Mouse (Mus musculus) heart, postnatal 36 days (tissue): Measurements from ENCODE around the gene 4933417A18Rik. TPM values are rescaled to one million over a fixed set of nuclear protein-coding genes. Genes with fewer than 3 reads are reported as not detected.
A peak's percentile ranks its signal among the peaks of the same experiment; 100 is the strongest.
"Not testable (repeated sequence)": the region's sequence is repeated elsewhere in the genome, so short reads cannot be mapped to it uniquely, and the experiment has no call there.

Experiments used
- DNase-seq, 2 experiments: peaks; one replicate each; pipeline ENCODE4 v3.0.0; 2021 to 2022
- intact Hi-C: fragments of 180-260 bp; cut with DNase I; formaldehyde crosslinking; loops from one replicate; pipeline ENCODE4 v1.15.1; 2025
- total RNA-seq, 2 experiments: library from RNA; stranded (reverse); gene quantifications; 2 replicates each; pipeline ENCODE4 v1.2.3; 2021

4933417A18Rik gene
- total RNA-seq, 2 experiments from 2014 or later: not detected

DNA sequence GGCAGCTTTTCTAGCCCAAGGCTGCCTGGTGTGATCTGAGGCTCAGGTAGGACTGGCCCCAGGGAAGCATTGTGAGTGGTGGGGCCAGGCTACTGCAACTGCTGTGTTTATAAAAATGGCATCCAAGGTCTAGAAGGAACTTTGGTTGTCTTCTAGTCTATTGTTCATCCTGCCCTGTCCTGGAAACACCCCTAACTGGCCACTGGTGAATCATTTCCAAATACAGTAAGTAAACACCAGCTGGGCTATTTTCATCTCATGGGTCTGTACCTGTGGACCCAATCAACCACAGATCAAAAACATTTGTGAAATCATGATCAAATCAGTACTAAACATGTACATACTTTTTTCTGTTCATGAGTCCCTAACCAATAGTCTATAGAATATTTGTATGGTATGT, 48.2 kb downstream of the 4933417A18Rik start:
- DNase-seq: not testable (repeated sequence)
- intact Hi-C loops: loop anchor here (5.0 to 10.0 kb wide), 3 partner anchors 52 to 785 kb away; partner anchors contain the start of gene Eci2

DNA sequence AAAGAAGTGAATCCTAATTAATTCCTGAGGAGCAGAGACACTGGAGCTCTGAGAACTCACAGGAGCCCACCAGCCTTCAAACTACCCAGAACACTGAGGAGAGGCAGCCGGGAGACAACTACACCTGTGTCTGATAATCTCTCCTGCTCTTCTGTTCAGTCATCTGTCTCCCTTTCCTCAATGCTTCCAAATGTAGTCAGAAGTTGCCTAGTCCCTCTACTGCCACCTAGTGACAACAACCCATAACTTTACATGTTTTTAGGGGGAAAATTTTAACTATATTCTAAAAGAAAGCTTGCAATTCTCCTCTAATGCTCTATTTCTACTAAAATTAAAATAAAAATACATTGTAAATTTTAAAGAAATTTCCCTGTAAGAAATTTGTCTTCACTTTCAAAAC, 48.9 kb downstream of the 4933417A18Rik start:
- intact Hi-C loops: loop anchor here (5.0 to 10.0 kb wide), 3 partner anchors 52 to 786 kb away; partner anchors contain the start of gene Eci2
- DNase-seq: no peak

DNA sequence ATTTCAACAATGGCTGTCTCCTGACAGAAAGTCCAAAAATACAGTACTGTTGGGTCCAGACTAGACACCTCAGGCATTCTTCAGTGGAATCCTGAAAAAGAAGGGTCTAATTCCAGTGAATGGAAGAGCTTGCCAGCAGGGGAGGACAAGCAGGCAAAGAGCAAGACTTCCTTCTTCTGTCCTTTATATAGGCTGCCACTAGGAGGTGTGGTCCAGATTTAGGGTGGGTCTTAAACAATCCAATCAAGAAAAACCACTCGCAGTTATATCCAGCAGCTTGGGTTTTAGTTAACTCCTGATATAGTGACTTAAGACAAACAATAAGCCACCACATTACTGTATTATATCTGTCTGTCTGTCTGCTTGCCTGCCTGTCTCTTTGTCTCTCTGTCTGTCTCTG, 49.6 kb downstream of the 4933417A18Rik start:
- no peak for DNase-seq
- intact Hi-C loops: loop anchor here (5.0 to 10.0 kb wide), 3 partner anchors 51 to 786 kb away; partner anchors contain the start of gene Eci2

DNA sequence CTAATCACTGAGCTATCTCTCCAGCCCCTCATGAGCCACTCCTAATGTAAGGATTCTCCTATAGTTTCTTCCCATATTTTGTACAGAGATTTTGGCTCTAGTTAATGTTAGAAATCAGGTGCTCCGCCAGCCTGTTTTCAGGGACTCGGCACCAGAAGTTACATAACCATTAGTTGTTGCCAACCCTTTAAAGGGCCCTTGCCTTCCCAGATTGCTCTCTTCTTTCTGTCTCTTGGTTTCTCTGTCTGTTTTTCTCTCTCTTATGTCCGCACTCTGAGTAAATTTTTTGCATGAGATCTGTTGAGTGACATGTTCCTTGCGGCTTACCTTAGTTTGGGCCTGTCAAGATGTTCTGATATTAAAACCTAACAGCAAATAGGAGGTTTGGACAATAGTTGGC, 51.9 kb downstream of the 4933417A18Rik start:
- no peak for DNase-seq
- intact Hi-C loops: loop anchor here (10.0 kb wide), 1 partner anchor 49 kb away; the partner anchor contains the start of gene Eci2

DNA sequence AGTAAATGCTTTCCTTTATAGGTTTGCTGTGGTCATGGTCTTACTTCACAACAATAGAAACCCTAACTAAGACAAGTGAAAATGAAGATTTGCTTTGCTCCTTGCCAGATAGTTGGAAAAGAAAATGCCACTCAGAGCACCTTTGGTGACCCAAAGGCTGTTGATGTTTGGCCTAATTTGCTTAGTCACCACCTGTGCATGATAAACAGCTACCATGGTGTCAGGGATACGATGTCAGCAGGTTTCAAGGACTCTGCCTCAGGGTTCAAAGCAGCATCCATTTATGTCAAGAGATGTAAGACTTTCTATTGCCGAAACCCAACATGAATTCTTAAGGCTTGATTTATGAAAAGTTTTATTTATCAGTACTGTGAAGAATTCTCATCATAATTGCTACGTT, 53.2 kb downstream of the 4933417A18Rik start:
- DNase-seq: no peak

DNA sequence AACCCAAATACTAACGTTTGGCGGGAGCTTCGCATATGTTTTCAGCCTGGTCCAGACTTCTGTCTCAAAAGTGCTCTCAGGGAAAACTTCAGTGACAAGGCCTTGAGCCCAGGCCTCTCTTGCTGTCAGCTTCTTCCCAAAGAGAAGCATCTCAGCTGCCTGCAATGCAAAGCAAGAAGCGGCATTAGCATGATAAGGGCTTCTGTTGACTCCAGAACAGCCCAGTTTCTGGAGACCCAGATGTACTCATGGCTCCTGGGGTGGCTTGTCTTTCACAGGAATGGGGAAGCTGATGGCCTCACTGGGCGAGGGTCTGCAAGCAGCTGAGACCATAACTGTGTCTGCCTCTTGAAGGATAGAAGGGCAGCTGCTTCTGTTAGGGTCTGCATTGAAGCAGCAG, 54.4 kb downstream of the 4933417A18Rik start:
- intact Hi-C loops: loop anchor here (10.0 kb wide), 1 partner anchor 46 kb away; the partner anchor contains the start of gene Eci2
- not testable (repeated sequence) for DNase-seq

More for the DNA sequence above, 53.2 kb downstream of the 4933417A18Rik start:
- intact Hi-C loops: loop anchor here (10.0 kb wide), 1 partner anchor 47 kb away; the partner anchor contains the start of gene Eci2

DNA sequence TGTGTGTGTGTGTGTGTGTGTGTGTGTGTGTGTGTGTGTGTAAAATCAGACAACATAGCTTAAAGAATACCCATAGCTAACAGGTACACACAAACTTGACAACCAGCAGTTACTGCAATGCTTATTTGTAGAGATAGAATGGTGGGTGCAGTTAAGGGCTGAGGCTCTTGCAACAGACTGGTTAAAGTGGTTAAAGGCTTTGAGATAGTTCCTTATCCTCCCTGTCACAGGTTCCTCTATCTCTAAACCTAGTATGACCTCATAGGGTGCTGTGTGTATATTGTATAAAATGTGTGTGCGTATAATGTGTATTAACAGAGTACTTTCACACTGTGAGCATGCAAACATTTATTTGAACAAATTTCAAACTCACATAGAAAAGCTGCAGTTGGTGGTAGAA, 59.3 kb downstream of the 4933417A18Rik start:
- DNase-seq, intact Hi-C loops: not testable (repeated sequence)

DNA sequence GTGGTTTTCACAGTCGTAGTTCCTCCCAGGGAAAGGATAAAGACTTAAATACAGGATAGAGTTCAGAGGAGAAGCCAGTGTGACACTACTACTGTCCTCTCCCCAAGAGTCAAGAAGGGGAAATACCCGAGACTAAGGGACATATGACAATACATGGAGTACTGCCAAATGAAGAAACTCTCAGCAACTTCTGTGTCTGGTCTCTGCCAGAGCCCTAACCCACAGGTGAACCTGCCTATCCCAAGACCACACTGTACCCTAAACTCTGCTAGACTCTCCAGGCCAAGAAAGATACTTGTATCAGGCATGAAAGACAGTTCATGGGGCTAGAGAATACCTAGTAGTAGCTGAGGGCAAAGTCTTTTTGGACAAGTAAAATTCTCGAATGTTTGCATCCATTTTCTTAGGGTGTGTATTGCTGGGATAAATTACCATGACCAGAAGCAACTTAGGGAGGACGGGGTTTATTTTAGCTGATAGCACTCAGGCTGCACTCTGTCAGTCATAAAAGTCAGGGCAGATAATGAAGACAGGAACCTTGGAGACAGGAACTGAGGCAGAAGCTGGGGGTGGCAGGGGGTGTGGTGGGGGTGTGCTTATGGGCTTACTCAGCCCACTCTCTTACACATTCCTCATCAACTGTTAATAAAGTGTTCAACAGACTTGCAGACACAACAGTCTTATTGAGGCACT, 67.5 kb downstream of the 4933417A18Rik start:
- intact Hi-C loops: no loop called here
- DNase-seq: no peak

DNA sequence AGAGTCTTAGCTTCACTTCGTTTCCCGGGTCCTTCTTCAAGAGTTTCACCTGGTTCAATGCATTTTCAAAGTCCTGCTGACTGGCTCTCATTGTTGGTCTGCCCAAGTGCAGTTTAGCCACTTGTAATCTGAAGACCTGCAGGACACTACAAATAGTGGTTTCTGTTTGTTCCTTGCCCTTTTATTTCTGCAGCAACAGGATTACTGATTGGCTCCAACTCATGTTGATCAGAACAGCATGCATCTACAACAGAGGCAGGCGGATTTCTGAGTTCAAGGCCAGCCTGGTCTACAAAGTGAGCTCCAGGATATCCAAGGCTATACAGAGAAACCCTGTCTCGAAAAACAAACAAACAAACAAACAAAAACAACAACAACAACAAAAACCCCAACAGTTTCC, 68.9 kb downstream of the 4933417A18Rik start:
- intact Hi-C loops: no loop called here
- DNase-seq: no peak

DNA sequence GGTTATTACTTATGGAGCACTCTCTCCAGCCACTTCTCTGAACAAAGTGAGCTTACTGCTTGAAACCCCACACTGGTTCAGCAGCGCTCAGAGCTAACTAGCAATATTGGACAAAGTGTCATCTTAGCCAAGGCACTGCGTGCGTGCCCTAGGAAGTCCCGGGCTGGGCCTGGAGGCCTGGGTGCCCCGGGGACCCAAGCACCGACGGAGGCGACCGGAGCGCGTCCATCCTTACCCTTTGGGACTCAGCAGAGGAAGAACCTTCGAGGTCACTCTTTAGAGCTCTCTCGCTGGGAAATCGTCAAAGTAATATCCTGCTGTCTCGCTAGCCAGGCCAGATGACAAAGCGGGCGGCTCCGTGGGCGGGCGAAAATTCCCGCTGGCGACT, 69.4 kb downstream of the 4933417A18Rik start:
- intact Hi-C loops: no loop called here
- no peak for DNase-seq

DNA sequence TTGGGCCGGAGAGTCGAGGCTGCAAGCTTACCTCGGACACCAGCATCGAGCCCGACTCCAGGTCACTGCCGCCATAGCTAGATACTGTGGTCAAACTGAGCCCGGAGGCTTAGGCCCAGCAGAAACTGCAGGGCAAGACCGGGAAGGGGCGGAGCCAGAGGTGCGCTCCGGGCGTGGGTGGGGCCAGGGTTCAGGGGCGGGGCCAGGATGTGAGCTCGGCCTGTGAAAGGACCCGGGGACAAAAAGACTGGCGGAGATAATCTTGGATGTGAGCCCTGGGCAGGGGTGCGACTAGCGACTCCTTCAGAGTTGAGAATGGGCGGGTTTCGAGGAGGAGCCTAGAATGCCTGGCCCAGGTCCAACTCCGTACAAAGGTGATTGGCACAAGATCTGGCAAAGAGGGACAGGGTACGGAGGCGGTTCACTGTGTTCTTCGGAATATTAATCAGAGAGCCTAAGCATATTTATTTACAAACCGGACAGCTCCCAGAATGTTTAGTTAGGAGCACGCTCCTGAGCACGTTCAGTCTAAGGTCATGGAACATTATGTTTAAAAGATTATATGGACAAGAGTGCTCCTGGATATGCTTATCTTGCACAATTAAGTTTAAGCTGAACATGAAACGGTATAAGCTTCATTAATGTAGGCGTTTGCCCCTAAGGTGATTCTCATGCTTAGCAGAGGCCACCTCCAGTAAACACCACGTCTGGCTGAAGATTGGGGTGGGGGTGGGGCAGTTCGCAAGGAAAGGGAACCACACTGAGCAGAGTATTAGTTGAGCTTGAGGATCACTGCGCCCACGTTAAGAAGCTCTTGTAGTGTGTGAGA, 70.0 kb downstream of the 4933417A18Rik start:
- peak; percentile 94 to 95 for DNase-seq
- intact Hi-C loops: loop anchor here (2.0 kb wide), 1 partner anchor 33 kb away; the partner anchor contains the start of gene Eci2

DNA sequence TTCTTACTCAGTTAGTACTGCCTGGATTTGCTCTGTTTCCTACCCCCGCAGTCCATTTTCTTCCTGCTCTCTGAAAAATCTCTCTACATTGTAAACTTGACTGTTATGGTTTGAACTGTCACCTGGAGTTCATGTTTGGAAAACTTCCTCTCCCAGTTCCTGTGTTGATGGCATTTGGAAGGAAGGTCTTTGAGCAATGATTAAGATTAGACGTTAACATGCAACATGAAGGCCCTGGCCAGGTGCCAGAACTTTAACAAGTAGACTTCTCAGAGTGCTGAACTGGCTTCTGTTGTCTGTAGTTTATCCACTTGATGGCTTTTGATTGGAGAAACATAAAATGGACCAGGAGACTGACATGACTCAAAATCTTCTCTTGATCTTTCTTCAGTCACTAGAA, 71.7 kb downstream of the 4933417A18Rik start:
- intact Hi-C loops: loop anchor here (2.0 kb wide), 1 partner anchor 31 kb away; the partner anchor contains the start of gene Eci2
- DNase-seq: no peak

Other genes with a start within 250 kb of the 4933417A18Rik start
- gene Fam50b, start 189.6 kb upstream of the 4933417A18Rik start, total RNA-seq: not detected
- gene Prpf4b, start 49.1 kb upstream of the 4933417A18Rik start, total RNA-seq: 10 to 100 TPM; 33.5 to 38.0 TPM
- gene Fam217a, start 99 bp upstream of the 4933417A18Rik start, total RNA-seq: under 1 TPM; 0.33 to 0.36 TPM
- 1 to 10 TPM; 3.0 to 3.2 TPM for gene Eci3, start 39.4 kb downstream of the 4933417A18Rik start, total RNA-seq
- gene Eci2, start 102.7 kb downstream of the 4933417A18Rik start, total RNA-seq: 100 to 1,000 TPM; 280 to 307 TPM